13 mouse cellular contexts compared by ENCODE assay signal in the genomic region with DNA sequence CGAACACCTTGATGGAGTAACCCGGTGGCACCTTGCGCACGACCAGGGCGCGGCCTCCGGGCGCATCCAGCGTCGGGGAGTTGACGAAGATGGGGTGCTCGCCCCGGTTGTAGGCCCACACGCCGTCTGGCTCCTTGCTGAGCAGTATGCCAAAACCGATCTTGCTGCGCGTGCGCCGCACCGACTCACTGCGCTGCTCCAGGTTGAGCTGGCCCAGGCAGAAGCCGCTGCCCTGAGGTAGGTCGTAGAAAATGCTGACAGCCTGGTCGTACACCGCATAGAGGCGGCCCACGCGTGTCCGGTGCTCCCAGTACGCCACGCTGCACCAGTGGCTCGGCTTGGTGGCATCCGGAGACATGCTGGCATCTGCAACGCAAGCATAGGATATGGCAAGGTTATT.
DNase-seq lines count a peak whose midpoint lies in the region; ATAC-seq lines count a peak whose summit lies in the region.
"Had no signal": no experiment of that assay in that cellular context is flagged by ENCODE, and none has a peak within 500 bp of the region (broad histone marks: within the 10 kb centered on the region; RNA-seq: fewer than 3 reads in every experiment).

No protein-coding gene starts in this region.

- peaks cover 21% of the 10 kb centered on the region; the same call in 1 of the 2 replicates for H3K36me3 ChIP-seq in heart, embryonic 15.5 days
- no peaks in the 10 kb centered on the region for H3K36me3 ChIP-seq in hindbrain, embryonic 11.5 days (ENCODE audit: control insufficient read depth, insufficient read depth, low read length)
- no peaks in the 10 kb centered on the region for H3K36me3 ChIP-seq in neural tube, embryonic 14.5 days (ENCODE audit: control insufficient read depth, insufficient read depth, low read length)
- H3K36me3 ChIP-seq in intestine, embryonic 16.5 days (ENCODE audit: control insufficient read depth, insufficient read depth, low read length): 0 out of 2 replicates have a peak, but pooled peaks cover 4% of the 10 kb centered on the region

- no peak for ATAC-seq in heart, embryonic 15.5 days (replicated peaks; ENCODE audit: insufficient number of reproducible peaks, insufficient read depth, low FRiP score, low read depth)
- no peak for ATAC-seq in hindbrain, embryonic 11.5 days (ENCODE audit: low FRiP score)
- ATAC-seq in neural tube, embryonic 14.5 days (ENCODE audit: low read depth): no peak
- ATAC-seq in intestine, embryonic 16.5 days: no peak

- no peak overlapping the region for H3K4me3 ChIP-seq in heart, embryonic 15.5 days
- H3K4me3 ChIP-seq in hindbrain, embryonic 11.5 days (ENCODE audit: low read depth, low read length): no peak overlapping the region
- no peak overlapping the region for H3K4me3 ChIP-seq in neural tube, embryonic 14.5 days (ENCODE audit: low read depth, low read length)
- no peak overlapping the region for H3K4me3 ChIP-seq in intestine, embryonic 16.5 days (ENCODE audit: low read length)

- no peak for DNase-seq in heart, postnatal 36 days
- DNase-seq in ZHBTc4 (ENCODE audit: low read depth, low spot score): peak; percentile 74
- DNase-seq in hindbrain, embryonic 11.5 days (ENCODE audit: low spot score): no peak
- no peak for DNase-seq in yolk sac, embryonic 10.5 days (ENCODE audit: low spot score)
- DNase-seq in adrenal gland, adult 18-20 months (ENCODE audit: low spot score in 2 of 2): no peak
- DNase-seq: gastrocnemius, postnatal 25 days; kidney, adult 8-10 months; retina, postnatal 1 day; thymus, postnatal 36 days had no signal

- intact Hi-C loops in heart, postnatal 36 days (cut with DNase I): no loop called here

- no peaks in the 10 kb centered on the region for H3K9me3 ChIP-seq in heart, embryonic 15.5 days (replicated peaks)
- no peaks in the 10 kb centered on the region for H3K9me3 ChIP-seq in hindbrain, embryonic 11.5 days (ENCODE audit: control insufficient read depth, low read length)
- H3K9me3 ChIP-seq in neural tube, embryonic 14.5 days (ENCODE audit: control insufficient read depth, low read length): no peaks in the 10 kb centered on the region
- no peaks in the 10 kb centered on the region for H3K9me3 ChIP-seq in intestine, embryonic 16.5 days (ENCODE audit: control insufficient read depth, low read length)

- H3K27me3 ChIP-seq in heart, embryonic 15.5 days: no peaks in the 10 kb centered on the region
- H3K27me3 ChIP-seq in hindbrain, embryonic 11.5 days (ENCODE audit: control insufficient read depth, insufficient read depth, low read length): no peaks in the 10 kb centered on the region
- no peaks in the 10 kb centered on the region for H3K27me3 ChIP-seq in neural tube, embryonic 14.5 days (ENCODE audit: control insufficient read depth, insufficient read depth, low read length)
- no peaks in the 10 kb centered on the region for H3K27me3 ChIP-seq in intestine, embryonic 16.5 days (replicated peaks; ENCODE audit: control insufficient read depth, insufficient read depth, low read length)

- no peak overlapping the region for H3K4me2 ChIP-seq in heart, embryonic 15.5 days
- H3K4me2 ChIP-seq in hindbrain, embryonic 11.5 days (replicated peaks; ENCODE audit: low read depth, low read length): 0 out of 2 replicates have a peak overlapping the region, but pooled peaks have one; percentile 3
- peak overlapping the region; percentile 12; the same call in 1 of the 2 replicates for H3K4me2 ChIP-seq in neural tube, embryonic 14.5 days (ENCODE audit: low read depth, low read length)
- H3K4me2 ChIP-seq in intestine, embryonic 16.5 days (ENCODE audit: low read depth, low read length): no peak overlapping the region

- H3K4me1 ChIP-seq in heart, embryonic 15.5 days (replicated peaks): peaks cover 77% of the 10 kb centered on the region
- no peaks in the 10 kb centered on the region for H3K4me1 ChIP-seq in hindbrain, embryonic 11.5 days (replicated peaks; ENCODE audit: control insufficient read depth, insufficient read depth, low read length)
- H3K4me1 ChIP-seq in neural tube, embryonic 14.5 days (ENCODE audit: control insufficient read depth, insufficient read depth, low read length): 0 out of 2 replicates have a peak, but pooled peaks cover 2% of the 10 kb centered on the region
- H3K4me1 ChIP-seq in intestine, embryonic 16.5 days (ENCODE audit: control insufficient read depth, insufficient read depth, low read length): peaks cover 29% of the 10 kb centered on the region

- 0 out of 2 replicates have a peak overlapping the region, but pooled peaks have one; percentile 13 for H3K27ac ChIP-seq in heart, embryonic 15.5 days
- H3K27ac ChIP-seq in hindbrain, embryonic 11.5 days (ENCODE audit: low read depth, low read length): no peak overlapping the region
- H3K27ac ChIP-seq in neural tube, embryonic 14.5 days (ENCODE audit: low read depth, low read length): no peak overlapping the region
- H3K27ac ChIP-seq in intestine, embryonic 16.5 days (ENCODE audit: low read length): no peak overlapping the region
- H3K27ac ChIP-seq: macrophage had no signal

- WGBS in heart, embryonic 15.5 days: 79% methylated on average over 35 of the region's 35 CpGs
- 50% methylated on average over 35 of the region's 35 CpGs for WGBS in hindbrain, embryonic 11.5 days
- WGBS in neural tube, embryonic 14.5 days: 48% methylated on average over 35 of the region's 35 CpGs
- 74% methylated on average over 35 of the region's 35 CpGs for WGBS in intestine, embryonic 16.5 days

- no peak overlapping the region for H3K9ac ChIP-seq in heart, embryonic 15.5 days
- no peak overlapping the region for H3K9ac ChIP-seq in hindbrain, embryonic 11.5 days (ENCODE audit: low read depth, low read length)
- H3K9ac ChIP-seq in neural tube, embryonic 14.5 days (replicated peaks; ENCODE audit: low read depth, low read length): no peak overlapping the region
- no peak overlapping the region for H3K9ac ChIP-seq in intestine, embryonic 16.5 days (ENCODE audit: low read depth, low read length)

Comparison
In these comparisons a context has a peak if more than half of its experiments do, and no peak if none do; other contexts are left out.
1. H3K4me2 ChIP-seq: peak in hindbrain, embryonic 11.5 days (single experiment) and neural tube, embryonic 14.5 days (single experiment); none in heart, embryonic 15.5 days (single experiment) and intestine, embryonic 16.5 days (single experiment).